Mouse (Mus musculus) bone marrow, adult 2 months (tissue): ENCODE measurements around the gene Pdgfa. TPM values are rescaled to one million over a fixed set of nuclear protein-coding genes. Genes with fewer than 3 reads are reported as not detected.

Experiments
- H3K27ac ChIP-seq: fragments of 200-500 bp; 2 replicates; pipeline ENCODE4 v1.5.1; 2012; ENCODE audit warnings: low read depth, mild to moderate bottlenecking, control low read depth, inconsistent platforms, low read length; ENCODE audit not compliant: control insufficient read depth, poor library complexity, insufficient read depth
- H3K4me1 ChIP-seq: fragments of 200-500 bp; 2 replicates; pipeline ENCODE4 v1.6.1; 2011; ENCODE audit warnings: low read length; ENCODE audit not compliant: control insufficient read depth, insufficient read depth
- H3K4me3 ChIP-seq: fragments of 200-500 bp; replicated peaks from 2 replicates; pipeline ENCODE3; 2011; ENCODE audit warnings: mild to moderate bottlenecking, low read depth, low read length, control low read depth; ENCODE audit not compliant: control insufficient read depth
- CTCF ChIP-seq: fragments of 200-500 bp; IDR thresholded peaks from 2 replicates; pipeline ENCODE4 v1.5.1; 2011; ENCODE audit warnings: low read length, control low read depth; ENCODE audit not compliant: control insufficient read depth, insufficient read depth
- POLR2A ChIP-seq: fragments of 200-500 bp; IDR thresholded peaks from 2 replicates; pipeline ENCODE4 v1.6.1; 2011; ENCODE audit warnings: low read depth, mild to moderate bottlenecking, control low read depth, low read length, borderline replicate concordance; ENCODE audit not compliant: control insufficient read depth
- WGBS: fragments of 180-500 bp; shearing (Covaris S2); methylation state at CpG from one replicate; pipeline ENCODE4 v1.1.7; 2018; 5-methylcytosine and 5-hydroxymethylcytosine counted together
- polyA plus RNA-seq: library from polyadenylated mRNA; stranded (reverse); fragments of >200 nt; gene quantifications from 2 replicates; pipeline ENCODE4 v1.2.4, GENCODE M21; 2011; ENCODE audit warnings: low replicate concordance; ENCODE audit not compliant: missing spikeins, insufficient read depth, insufficient read length

Pdgfa gene
- polyA plus RNA-seq, 1 experiment = 6.8 TPM

- no peaks in the 10 kb centered on the region for H3K4me1 ChIP-seq
- TF ChIP-seq POLR2A = no peak
- TF ChIP-seq CTCF = no peak
- 89% methylated on average over 10 of the region's 10 CpGs for WGBS
- no peak overlapping the region for H3K27ac ChIP-seq
- no peak overlapping the region for H3K4me3 ChIP-seq
Measured at GRCm38 (mm10) chr5:138929879-138930507, 67.2 kb downstream of the Pdgfa start.

Other genes with a start within 250 kb of the Pdgfa start
- 2.4 TPM in 1 of 2 replicates, not detected in the other for gene Fam20c, start 242.9 kb downstream of the Pdgfa start, polyA plus RNA-seq
- not detected in 2 replicates for gene Gm5294, start 177.3 kb downstream of the Pdgfa start, polyA plus RNA-seq
- gene Prkar1b, start 152.6 kb upstream of the Pdgfa start, polyA plus RNA-seq = 6.6 TPM in 1 of 2 replicates, not detected in the other
- gene Dnaaf5, start 152.9 kb upstream of the Pdgfa start, polyA plus RNA-seq = 4.1 and 6.5 TPM in 2 replicates
- gene Sun1, start 203.3 kb upstream of the Pdgfa start, polyA plus RNA-seq = 26.5 and 27.1 TPM in 2 replicates